Mouse (Mus musculus) cerebellum, adult 9-10 months (tissue): ENCODE results near the gene Htr3b.
A peak's percentile ranks its signal among the peaks of the same experiment; 100 is the strongest.
"Not testable (repeated sequence)": the region's sequence is repeated elsewhere in the genome, so short reads cannot be mapped to it uniquely, and the experiment has no call there.

ENCODE experiments used
- DNase-seq: peaks from one replicate; pipeline ENCODE4 v3.0.0; 2022

Htr3b gene

DNA sequence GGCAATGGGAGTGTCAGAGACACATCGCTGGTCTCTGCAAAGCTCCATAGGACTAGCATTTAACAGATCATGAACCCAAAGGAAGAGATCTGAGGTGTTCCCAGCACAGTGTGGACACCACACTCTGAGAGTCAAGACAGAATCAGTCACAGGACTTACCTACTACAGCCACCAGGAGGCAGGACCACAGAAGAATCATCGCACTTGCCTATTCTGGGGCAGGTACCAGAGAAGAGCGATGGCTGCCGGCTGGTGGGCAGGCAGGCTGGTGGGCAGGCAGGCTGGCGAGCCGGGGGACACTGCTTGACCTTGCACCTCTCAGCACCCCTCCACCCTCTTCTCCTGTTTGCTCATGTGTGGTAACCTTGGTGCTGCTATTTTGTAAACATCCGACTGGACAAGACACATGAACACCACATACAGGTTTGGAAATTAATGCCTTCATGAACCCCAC, at the start of gene Htr3b:
Gene Htr3b (minus strand): TSS at position 404 of the 454 bp plus-strand sequence.
- DNase-seq: no peak

DNA sequence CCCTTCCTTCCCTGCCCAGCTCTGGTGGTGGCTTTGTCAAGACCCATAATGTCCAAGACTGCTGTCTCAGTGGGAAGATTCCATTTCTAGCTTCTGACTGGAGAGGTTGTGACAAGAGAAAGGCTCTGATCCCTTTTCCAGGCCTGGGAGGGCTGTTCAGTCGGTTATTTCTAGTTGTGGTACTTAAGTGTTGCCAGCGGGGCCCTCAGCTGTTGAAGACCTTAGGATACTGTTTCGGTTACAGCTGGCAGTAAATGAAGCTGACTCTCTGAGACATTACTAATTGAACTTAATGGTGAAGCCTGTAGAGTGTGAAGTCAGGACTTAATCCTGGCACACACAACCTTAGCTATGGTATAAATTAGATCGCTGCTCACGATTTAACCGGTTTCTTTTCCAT, 34.5 kb upstream of the Htr3b start:
- no peak for DNase-seq

DNA sequence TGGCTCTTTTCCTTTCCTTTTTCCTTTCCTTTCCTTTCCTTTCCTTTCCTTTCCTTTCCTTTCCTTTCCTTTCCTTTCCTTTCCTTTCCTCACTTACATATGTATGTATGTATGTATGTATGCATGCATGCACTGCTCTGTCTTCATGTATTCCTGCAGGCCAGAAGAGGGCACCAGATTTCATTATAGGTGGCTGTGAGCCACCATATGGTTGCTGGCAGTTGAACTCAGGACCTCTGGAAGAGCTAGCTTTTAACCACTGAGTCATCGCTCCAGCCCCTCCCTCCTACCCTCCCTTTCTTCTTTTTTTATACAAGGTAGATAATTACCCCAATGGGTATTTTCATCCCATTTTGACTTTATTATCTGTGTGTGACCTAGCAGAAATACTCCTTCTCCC, 30.9 kb upstream of the Htr3b start:
- no peak for DNase-seq

- no peak for DNase-seq
Observed at GRCm38 (mm10) chr9:48994779-48995178, 30.0 kb upstream of the Htr3b start.

GRCm38 (mm10) chr9:48991671-48992070, 26.9 kb upstream of the Htr3b start:
- DNase-seq: no peak

DNA sequence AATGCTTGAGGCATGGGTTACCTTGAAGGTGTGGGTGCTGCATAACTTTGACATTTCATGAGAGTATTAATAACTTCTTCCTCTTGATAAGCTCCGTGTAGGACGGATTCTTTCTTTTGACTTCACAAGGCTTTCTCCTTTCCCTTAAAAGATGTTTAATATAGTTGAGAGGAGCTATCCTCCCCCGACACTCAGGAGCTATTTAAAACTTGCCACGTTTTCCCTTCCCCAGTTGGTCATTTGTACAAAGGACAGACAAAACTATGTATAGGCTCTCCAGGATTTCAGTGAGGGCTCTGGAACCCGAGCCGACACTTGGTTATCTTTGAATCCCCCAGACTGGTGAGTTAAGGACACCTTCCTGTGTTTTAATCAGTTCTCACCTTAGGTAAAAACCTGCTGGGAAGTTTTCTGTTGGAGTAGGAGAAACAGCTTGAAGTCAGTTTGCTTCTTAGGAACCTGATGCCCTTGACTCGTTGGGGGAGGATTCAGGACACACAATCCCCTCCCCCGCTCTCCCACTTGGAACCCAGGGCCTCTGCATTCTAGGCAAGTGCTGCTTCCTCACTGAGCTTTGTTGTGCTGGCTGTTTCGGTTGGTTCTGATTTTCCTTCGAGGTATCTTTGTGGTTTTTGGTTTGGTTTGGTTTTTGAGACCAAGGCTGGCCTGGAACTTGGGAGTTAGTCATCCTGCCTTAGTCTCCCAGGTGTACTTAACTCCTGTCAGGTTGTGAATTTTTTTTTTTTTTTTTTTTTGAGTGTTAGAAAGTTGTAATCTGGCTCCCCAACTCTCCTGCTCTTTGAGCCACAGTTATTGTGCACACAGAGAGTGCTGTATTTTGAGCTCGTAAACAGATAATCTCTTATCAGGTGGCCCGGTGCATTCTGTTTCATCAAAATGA, 22.7 kb upstream of the Htr3b start:
- peak; percentile 49 for DNase-seq

DNA sequence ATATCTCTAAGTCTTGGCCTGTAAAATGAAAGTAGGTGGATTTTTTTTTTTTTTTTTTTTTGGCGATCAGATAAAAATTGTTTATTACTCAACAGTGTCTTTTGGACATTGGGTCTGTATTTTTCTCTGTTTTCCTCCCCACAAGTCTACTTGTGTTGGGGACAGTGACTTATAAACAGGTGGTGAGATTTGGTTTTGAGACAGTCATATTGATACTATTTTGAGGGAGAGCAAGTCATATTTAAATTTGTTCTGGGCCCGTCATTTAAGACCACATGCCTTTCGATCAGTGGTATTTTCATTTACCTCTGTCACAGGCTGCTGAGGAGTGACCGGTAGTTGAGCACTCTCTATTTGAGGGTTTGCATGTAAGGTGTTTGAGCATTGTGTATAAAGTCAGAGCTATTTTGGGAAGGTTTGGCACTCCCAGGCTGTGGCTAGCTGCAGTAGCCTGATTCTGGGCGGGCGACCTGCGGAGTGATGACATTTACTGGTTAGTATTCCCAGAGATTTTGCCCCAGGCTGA, 21.9 kb upstream of the Htr3b start:
- DNase-seq: peak; percentile 71

GRCm38 (mm10) chr9:48985708-48986088, 20.9 kb upstream of the Htr3b start:
- peak; percentile 50 for DNase-seq

- peak; percentile 99 for DNase-seq
Observed at GRCm38 (mm10) chr9:48984845-48985707, 20.3 kb upstream of the Htr3b start, which contains the start of gene Usp28. Gene Usp28, plus strand, starts transcription at chr9:48985375.

DNA sequence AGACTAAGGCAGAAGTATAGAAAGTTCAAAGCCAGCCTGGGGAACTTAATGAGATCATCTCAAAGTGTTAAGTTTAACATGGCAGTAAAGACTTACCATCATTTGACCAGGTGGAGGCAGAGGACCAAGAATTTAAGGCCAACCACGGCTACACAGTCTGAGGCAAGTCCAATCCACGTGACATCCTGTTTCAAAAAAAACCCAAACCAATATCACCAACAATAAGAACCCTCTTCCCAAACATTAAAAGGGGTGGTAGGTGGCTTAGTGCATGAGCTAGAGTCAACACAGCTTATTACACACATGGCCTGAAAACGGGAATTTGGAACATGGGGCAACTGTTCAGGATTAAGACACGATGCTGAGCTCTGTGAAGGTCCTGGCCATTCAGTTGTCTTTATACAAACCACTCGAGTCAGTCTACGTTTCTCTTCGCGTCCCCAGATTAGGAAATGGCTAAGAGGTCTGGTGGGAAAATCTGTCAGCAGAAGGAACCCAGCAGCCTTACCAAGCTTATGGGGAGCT, 19.6 kb upstream of the Htr3b start:
- peak; percentile 67 for DNase-seq

DNA sequence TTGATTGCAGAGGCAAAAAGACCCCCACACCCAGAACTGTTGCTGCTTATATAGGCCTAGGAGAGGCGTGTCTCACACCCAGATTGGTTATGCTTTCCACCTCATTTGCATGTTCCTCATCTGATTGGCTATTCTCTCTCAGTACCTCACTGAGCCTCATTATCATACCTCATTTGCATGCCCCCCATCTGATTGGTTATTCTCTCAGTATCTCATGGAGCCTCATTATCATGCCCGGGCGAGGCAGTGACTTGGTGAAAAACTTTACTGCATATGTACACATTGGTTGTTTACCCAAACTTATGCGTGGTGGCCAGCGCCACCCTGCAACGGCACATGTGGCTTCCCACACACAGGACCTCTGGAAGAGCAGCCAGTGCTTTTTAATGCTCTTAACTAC, 19.0 kb upstream of the Htr3b start:
- not testable (repeated sequence) for DNase-seq

DNA sequence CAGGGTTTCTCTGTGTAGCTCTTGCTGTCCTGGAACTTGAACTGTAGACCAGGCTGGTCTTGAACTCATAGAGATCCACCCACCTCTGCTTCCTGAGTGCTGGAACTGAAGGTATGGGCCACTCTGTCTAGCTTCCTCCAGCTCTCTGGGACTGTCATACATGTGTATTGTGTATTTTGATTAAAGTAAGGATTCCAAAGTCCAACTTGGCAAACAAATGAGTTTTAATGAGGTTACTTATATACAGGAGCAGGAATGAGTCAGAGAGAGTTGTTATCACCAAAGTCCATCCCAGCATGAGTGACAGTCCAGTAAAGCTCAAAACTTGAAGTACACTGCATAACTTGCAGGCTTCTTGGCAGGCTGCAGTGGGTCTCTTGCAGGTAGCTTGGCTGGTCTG, 17.0 kb upstream of the Htr3b start:
- DNase-seq: no peak

GRCm38 (mm10) chr9:48980781-48981180, 16.0 kb upstream of the Htr3b start:
- no peak for DNase-seq

DNA sequence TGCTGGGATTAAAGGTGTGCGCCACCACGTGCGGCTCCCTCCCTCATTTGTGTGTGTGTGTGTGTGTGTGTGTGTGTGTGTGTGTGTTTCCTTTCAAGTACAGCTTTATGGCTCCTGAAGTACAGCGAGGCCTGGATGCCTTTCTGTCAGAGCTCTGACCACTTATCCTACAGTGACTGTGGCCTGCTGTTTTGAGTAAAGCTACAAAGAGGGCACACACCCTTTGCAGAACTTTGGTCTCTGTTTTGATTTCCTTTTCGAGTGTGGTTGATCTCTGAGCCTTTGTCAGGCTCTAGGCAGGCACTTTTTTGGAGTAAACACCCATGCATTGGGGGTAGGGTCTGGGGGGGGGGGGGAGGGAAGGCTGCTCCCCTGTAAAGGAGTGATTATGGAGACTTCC, 15.6 kb upstream of the Htr3b start:
- DNase-seq: no peak

DNA sequence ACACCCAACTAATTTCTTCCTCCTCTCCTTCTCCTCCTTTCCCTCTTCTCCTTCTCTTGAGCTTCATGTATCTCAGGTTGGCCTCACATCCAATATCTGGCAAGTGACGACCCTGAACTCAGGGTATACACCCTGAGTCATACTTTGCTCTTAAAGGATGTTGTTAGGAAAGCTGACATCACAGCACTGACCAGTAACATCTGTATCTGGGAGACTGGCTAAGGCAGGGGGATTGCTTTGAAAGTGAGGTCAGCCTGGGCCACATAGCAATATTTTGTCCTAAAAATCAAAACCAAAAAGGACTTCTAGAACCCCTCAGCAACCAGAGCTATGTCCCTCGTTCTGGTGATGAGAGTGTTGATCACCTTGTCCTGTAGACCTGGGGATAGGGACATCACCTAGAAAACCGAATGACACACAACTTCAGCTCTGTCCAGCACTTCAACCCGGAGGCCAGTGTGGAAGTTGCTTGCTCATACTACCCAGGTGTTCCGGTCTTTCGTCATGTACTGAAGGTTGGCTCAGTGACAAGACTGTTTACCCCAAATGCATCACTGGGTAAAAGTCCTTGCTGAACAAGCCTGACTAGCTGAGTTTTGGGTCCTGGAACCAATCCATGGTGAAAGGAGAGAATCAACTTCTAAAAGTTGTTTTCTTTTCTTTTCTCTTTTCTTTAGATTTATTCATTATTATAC, 12.0 kb upstream of the Htr3b start:
- DNase-seq: no peak

- DNase-seq: no peak
Observed at GRCm38 (mm10) chr9:48972494-48972893, 7.7 kb upstream of the Htr3b start.

GRCm38 (mm10) chr9:48962131-48962530, 2.7 kb downstream of the Htr3b start:
- no peak for DNase-seq

GRCm38 (mm10) chr9:48961314-48961713, 3.5 kb downstream of the Htr3b start:
- DNase-seq: no peak

DNA sequence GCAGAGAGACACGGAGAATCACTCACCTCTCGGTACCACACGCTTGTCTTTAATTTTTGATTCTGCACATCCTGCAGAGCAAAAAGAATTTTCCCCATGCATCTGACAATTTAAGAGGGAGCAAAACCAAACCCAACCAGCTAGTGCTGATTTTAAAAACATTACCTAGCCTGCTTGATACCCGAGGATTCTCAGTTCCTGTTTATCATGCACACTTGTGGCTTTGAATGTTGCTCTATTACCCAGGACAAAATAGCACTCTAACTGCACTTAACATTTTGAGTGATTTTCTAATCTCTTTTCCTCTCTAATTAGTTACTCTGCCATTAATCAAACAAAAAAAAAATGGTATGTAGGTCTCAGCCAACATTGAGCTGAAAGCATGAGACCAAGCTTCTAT, 17.2 kb downstream of the Htr3b start:
- no peak for DNase-seq

GRCm38 (mm10) chr9:48942349-48942748, 22.4 kb downstream of the Htr3b start:
- no peak for DNase-seq

- DNase-seq: no peak
Observed at GRCm38 (mm10) chr9:48929436-48929835, 35.4 kb downstream of the Htr3b start.

- no peak for DNase-seq
Observed at GRCm38 (mm10) chr9:48928781-48929180, 36.0 kb downstream of the Htr3b start.
